Mouse (Mus musculus): ENCODE results near the gene Rfwd3. TPM values are rescaled to one million over a fixed set of nuclear protein-coding genes. Genes with fewer than 3 reads are reported as not detected.
"Not testable (repeated sequence)": the region's sequence is repeated elsewhere in the genome, so short reads cannot be mapped to it uniquely, and the experiment has no call there.

Gene Rfwd3
- 1 to 10 TPM; 3.4 to 4.9 TPM for total RNA-seq (2021)
- long read RNA-seq, experiment 1, partial matches to known transcripts = 0 of 2 reads
- long read RNA-seq, experiment 1, other reads (novel, unspliced or antisense) = 2 of 2 reads
- long read RNA-seq, experiment 2, full-length matches to known transcripts = 1 of 2 reads
- long read RNA-seq, experiment 2, partial matches to known transcripts = 0 of 2 reads
- long read RNA-seq, experiment 2, other reads (novel, unspliced or antisense) = 1 of 2 reads

DNA sequence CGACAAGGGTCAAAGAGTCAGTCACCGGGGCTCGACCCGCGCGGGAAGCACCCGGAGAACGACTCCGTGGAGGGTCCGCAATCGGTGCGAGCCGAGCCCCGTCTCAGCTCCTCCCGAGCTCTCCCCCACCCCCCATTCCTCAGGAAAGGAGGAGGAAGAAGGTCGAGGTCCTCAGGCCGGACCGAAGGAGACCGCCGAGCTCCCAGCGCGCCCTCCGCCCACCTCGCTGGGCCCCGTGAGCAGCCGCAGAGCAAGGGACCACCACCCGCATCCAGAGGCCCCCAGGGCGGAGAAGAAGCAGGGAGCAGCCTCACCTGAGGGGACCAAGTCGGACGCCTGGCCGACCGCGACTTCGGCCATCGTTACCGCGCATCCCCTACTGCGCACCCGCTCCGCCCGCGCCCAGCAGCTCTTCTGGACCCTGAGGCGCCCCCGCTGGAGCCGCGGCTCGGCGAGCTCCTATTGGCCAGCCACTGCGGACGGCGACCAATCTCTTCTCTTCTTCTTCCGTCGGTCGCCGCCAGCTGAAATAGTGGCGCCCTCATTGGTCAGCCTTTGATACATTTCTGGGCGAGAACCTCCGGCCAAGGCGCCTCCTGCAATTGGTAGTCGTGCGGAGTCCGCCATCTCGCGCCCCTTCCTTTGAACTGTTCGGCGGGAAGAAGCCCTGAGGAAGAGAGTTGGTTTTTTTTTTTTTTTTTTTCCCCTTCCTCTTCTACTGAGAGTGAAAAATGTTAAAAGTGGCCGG is at the start of gene Rfwd3:
Gene Rfwd3, minus strand, starts transcription at position 402 of the 748 bp plus-strand sequence.
- intact Hi-C loops (cut with DNase I) = no loop called here
- peak; percentile 89 to 96 for DNase-seq

DNA sequence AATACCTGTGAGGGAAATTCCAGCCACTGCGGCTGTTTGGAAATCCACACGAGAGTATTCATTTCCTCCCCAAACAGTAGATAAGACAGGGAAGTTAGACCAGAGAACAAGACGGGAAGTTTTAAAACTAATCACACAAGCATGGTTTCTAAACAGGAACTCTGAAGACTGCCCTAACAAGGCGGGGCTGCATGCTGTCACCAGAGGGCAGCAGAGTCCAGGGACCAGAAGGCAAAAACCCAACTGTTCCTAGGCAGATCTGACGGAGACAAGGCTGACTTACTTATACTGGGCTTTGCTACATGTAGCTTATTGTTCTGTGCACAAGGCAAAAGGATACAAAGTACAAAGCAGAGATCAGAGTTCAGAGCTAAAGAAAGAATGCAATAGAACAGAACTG is 43.2 kb upstream of the Rfwd3 start:
- peak; percentile 66 to 73 for DNase-seq

DNA sequence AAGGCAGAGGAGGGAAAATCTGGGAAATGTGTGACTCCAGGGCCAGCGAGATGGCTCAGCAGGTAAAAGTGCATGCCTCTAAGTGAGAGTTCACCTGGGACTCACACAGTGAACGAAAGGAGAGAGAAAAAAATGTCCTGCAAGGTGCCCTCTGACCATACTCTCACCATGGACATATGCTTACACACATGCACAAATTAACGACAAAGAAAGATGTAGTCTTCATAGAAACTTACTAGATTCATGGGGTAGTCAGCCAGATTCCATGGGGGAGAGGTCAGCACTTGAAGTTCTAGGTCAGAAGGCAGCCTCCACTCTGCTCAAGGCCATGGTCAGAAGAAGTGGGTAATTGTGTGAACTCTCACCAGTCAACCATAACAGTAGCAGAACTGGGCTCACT is 40.2 kb upstream of the Rfwd3 start:
- intact Hi-C loops (cut with DNase I) = loop anchor here (5.0 kb wide), 1 partner anchor 322 kb away; no protein-coding TSS in a partner anchor
- no peak for DNase-seq

More for the DNA sequence above, 43.2 kb upstream of the Rfwd3 start:
- intact Hi-C loops (cut with DNase I) = loop anchor here (2.0 to 5.0 kb wide), 2 partner anchors 96 to 319 kb away; no protein-coding TSS in a partner anchor

DNA sequence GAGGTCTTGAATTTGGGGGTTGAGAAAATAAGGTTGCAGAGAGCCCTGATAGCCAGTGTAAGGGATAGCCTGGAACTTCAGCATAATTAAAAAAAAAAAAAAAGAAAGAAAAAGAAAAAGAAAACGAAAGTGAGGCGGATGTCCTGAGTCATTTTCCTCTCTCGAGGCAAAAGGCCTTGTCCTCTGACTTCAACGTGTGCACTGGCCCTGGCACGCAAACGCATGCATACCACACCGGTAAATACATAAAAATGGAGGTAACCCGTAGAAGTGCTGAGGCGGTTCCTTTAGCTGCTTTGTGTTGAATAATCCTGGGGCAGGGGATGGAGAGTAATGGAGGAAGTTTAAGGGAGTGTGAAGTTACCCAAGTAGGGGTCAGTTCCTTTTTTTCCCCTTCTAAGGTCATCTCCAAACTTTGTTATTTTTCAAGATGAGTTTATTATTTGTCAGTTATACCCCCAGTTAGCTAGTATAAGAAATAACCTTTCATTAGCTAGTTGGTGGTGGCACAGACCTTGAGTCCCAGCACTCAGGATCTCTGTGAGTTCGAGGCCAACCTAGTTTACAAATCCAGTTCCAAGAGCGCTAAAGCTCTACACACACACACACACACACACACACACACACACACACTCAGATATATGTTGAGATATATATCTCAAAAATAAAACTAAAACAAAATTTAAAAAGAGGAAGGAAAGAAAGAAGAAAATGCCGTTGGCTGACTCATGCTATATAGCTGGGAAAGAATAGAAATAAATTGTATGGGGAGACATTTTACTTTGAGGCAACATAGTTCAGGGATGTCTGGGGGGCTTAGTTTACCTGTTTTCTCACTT is 38.6 kb upstream of the Rfwd3 start:
- intact Hi-C loops (cut with DNase I) = no loop called here
- DNase-seq = no peak

DNA sequence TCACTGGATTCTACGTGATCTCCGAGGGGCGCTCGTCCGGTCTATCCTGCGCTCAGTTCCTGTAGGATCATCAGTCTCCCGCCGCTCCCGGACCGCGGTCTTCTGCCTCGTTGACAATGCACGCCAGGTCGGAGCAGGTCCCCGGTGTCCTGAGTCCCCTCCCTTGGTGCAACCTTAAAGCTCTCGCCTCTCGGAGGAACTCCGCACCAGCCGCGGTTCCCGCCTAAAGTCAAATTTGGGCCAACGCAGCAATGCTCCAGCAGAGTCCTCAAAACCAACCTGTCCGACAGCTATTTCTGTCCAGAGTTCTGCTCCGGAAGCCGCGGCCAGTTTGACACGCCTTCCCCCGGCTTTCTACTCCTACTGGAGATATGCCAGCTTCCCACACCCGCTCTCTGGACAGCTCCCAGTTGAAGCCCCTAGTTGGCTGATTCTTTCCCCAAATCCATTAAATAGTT is 37.9 kb upstream of the Rfwd3 start, which contains the start of gene Mlkl:
Gene Mlkl, minus strand, starts transcription at position 288 of the 458 bp plus-strand sequence.
- DNase-seq = peak; percentile 13 to 39
- intact Hi-C loops (cut with DNase I) = no loop called here

DNA sequence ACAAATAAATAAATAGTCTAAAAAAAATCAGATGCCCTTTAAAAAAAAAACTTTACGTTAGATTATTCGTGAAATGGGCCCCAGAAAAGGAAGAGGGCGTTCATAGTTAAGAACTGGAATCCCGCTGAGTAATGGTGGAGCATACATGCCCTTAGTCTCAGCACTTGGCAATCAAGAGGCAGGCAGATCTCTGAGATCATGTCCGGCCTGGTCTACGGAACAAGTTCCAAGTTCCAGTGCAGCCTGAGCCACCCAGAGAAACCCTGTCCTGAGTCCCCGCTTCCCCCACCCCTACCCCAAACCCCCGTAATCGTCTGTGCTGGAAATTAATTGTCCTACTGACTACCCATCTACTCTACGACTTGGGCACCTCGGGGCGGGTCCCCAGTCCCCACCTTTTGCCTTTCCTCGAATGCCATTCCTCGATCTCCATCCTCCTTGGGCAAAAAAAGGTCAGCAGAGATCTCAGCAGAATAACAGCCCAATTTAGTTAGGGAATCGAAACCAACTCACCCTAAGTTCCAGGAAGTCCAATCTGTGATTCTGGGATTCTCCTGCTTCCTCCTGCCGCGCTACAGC is 37.4 kb upstream of the Rfwd3 start:
- no peak for DNase-seq
- intact Hi-C loops (cut with DNase I) = no loop called here

DNA sequence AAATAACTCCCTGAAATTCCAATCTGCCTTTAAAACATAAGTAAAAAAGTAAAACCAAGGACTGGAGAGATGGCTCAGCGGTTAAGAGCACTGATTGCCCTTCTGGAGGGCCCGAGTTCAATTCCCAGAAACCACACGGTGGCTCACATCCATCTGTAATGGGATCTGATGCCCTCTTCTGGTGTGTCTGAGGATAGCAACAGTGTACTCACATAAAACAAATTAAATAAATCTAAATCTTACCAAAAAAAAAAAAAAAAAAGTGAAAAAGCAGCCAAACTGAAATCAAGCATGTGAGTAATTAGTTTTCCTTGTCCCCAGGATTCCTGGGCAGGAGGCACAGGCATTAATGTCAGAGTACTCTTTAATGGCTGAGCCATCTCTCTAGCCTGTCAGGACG is 36.7 kb upstream of the Rfwd3 start:
- no peak for DNase-seq
- intact Hi-C loops (cut with DNase I) = no loop called here

DNA sequence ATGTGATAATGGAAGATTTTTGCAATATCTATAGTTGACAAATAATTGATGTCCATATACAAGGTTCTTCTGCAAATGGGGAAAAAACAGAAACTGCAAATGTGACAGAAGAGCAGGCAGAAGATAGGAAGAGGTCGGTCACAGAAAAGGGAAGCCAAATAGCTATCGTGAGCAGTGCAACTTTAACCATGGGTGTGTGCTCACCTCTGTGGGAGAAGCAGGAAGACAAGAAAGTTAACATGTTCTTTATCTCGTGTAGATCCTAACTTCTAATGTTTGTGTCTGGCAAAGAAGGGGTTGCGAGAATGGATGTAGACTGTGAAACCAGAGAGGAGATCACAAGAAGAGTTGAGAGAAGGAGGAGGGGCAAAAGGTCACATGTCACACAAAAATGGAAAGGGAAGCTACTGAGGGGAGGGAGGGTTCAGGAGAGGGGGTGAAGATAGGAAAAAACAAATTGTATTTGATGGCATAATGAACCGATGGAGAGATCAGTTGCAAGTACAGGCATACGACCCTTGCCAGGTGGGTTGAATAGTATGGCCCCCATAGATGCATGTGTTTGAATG is 25.3 kb upstream of the Rfwd3 start:
- intact Hi-C loops (cut with DNase I) = no loop called here
- no peak for DNase-seq

DNA sequence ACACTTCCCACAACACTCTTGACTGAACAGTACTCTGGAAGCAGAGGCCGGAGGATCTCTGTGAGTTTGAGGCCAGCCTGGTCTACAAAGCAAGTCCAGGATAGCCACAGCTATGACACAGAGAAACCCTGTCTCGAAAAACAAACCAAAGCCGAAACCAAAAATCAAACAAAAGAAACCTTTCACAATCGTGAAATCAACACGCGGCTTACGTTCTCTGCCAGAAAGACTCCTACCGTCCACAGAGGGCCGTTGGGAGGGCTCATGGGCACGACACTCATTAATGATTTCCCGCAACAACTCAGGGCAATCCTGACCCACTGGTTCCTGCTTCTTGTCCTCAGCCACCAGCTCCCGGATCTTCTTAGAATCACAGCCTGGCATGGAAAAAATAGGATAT is 14.7 kb upstream of the Rfwd3 start:
- no peak for DNase-seq
- intact Hi-C loops (cut with DNase I) = no loop called here

DNA sequence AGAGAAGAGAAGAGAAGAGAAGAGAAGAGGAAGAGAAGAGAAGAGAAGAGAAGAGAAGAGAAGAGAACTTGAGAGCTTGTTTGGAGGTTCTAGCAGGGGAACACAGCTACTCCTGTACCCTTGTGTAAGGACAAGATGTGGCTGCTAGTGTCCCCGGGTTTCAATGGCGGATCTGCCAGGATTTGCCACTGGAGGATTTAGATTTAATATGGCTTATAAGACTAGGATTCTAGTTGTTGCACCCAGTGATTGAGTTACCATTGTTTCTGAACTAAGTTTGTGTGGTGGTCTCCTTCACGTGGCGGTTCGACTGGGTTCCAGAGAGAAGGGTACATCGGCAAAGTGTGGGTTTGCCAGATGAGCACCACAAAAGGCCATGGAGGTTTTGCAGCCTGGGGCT is 13.9 kb upstream of the Rfwd3 start:
- intact Hi-C loops (cut with DNase I); DNase-seq: not testable (repeated sequence)

DNA sequence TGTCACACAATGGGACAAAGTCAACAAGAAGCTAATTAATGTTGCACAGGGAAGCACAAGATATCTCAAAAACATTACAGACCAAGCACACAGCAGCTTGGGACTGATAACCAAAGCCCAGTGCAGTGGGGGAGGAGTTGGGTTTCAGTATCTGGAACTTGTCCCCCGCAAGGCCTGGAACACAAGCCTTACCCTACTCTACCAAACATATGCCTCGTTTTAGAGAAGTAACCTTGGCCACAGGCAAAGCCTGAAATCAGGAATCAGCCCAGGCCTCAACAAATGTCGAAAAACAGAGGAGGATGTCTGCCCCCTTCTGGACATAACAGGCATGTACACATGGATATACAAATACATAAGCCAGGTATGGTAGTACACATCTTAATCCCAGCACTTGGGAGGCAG is 12.7 kb upstream of the Rfwd3 start:
- intact Hi-C loops (cut with DNase I) = no loop called here
- no peak for DNase-seq

DNA sequence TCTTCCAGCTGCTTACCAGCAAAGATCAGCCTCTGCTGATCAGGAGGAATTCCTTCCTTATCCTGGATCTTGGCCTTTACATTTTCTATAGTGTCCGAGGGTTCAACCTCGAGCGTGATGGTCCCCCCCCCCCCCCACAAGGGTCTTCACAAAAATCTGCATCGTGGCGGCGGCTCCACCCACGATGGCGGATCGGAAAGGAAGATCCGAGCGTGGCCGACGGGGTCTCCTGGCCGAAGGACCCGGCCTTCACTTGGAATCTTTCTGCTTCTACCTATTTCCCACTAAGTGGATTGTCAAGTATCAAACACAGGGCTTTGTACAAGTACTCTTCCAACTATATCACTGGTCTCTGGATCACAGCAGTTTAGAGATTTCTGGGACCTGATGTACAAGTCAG is 10.0 kb upstream of the Rfwd3 start:
- DNase-seq; intact Hi-C loops (cut with DNase I): not testable (repeated sequence)

DNA sequence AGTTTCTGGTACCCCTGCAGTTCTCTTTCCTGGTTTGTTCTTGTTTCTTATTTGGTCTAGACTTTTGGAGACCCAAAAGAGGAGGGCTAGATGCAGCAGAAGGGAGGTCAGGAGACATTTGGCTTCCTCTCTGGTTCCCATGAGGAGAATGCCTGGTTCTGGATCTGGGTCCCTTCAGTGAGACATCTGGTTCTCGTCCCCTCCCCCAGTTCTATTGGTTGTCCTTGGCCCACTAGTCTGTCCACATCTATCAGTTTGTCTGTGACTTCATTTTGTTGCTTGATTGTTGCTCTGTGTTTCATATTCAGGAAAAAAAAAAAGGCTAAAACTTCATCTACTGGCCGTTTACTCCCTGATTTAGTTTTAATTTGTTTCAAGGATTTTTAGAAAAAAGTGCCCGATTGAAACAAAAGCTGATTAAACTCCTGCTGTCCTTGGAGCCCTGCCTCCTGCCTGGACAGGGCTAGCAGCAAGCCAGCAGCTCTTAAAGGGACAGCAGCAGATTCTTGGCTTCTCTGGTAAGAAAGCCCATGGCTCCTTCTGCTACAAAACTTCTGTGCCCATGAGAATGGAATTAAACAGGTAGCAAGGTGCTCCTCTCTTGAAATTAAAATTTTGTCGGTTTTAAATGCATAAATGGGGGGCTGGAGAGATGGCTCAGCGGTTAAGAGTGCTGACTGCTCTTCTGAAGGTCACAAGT is 5.2 kb upstream of the Rfwd3 start:
- no peak for DNase-seq

DNA sequence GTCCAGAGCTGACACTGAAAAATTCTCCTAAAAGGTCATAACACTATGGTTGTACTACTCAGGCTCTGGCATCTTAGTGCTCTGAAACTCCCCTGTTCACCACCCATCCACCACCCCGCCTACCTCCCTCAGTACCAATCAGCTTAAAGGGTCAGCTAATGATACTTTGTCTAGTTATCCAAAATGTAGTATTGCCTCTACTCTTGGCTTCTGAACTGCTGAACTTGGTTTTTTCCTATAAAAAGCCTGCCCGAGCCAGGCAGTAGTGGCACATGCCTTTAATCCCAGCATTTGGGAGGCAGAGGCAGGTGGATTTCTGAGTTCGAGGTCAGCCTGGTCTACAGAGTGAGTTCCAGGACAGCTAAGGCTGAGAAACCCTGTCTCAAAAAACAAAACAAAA is 4.3 kb upstream of the Rfwd3 start:
- DNase-seq = no peak
- intact Hi-C loops (cut with DNase I) = no loop called here

More for the DNA sequence above, 5.2 kb upstream of the Rfwd3 start:
- intact Hi-C loops (cut with DNase I) = no loop called here

DNA sequence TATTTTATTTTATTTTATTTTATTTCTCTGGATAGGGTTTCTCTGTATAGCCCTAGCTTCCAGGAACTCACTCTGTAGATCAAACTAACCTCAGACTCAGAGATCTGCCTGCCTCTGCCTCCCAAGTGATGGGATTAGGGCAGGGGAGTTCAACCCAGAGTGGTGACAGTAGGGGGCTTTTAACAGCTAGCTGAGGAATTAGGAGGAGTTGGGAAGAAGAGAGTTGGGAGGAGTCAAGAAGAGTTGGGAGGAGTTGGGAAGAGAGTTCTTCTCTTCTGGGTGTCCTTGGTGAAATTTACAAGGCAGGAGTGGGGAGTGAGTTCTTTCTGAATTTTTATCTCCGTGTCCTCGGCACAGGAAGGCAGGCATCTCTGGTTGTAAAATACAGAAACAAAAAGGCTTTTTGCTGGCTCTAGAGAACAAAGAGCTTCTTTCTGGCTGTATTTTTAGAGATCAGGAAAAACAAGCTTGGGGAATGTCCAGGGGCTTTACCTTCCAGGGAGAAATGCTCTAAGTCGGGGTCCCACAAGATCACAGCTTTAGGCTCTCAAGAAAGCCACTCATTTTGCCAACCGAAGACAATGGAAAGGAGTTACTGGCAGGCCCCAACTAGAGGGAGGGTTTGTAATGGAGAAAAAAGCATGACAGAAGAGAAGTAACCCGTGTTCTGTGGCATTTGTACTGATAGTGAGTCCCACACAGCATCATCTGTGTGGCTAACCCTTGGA is 3.2 kb upstream of the Rfwd3 start:
- DNase-seq; intact Hi-C loops (cut with DNase I): not testable (repeated sequence)

DNA sequence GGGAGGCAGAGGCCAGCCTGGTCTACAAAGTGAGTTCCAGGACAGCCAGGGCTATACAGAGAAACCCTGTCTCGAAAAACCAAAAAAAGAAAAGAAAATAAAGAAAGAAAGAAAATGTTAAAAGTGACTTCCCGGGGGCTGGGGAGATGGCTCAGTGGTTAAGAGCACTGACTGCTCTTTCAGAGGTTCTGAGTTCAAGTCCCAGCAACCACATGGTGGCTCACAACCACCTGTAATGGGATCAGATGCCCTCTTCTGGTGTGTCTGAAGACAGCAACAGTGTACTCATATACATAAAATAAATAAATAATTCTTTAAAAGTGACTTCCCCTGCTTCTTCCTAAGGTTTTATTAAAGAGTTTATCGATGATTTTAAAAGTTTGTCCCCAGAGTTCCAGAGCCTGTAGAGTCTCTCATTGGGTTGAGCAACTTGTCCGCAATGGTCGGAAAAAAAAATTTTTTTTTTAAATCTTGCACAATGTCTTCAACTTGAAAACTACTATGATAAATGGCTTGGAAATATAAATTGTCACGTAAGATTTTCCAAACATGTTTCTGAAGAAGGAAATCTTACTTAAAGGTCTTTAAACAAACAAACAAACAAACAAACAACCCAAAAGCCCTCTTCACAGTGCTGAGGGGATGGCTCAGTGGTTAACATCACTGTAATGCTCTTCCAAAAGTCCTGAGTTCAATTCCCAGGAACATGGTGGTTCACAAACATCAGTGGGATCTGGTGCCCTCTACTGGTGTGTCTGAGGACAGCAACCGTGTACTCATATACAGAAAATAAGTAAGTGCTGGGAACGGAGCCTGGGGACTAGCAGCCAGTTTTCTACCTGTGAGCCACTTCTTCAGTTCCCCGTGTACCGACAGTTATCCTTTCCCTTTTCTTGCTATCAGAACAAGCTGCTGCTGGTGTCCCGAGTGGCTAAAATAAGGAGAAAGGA is 850 bp upstream of the Rfwd3 start:
- intact Hi-C loops (cut with DNase I) = no loop called here
- no peak for DNase-seq

DNA sequence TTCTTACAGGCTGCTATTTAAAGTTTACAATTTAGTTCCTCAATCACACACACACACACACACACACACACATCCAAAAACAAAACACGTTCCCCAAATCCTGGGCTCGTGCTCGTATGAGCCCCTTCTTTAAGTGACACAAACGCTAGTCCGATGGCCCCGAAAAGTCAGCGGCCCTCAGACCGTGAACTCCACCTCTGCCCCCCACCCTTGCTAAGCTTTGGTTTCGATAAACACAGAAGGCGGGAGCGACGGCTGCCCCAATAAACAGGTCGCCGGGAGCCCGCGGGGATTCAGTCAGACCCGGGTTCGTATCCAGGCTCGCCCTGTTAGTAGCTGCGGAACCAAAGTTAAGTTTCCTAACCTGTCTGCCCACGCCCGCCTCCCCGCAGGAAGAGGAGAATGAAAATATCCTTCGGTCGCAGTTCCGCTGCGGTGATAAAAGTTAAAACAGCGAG is 630 bp downstream of the Rfwd3 start:
- intact Hi-C loops (cut with DNase I) = no loop called here
- DNase-seq = peak; percentile 24 to 54

DNA sequence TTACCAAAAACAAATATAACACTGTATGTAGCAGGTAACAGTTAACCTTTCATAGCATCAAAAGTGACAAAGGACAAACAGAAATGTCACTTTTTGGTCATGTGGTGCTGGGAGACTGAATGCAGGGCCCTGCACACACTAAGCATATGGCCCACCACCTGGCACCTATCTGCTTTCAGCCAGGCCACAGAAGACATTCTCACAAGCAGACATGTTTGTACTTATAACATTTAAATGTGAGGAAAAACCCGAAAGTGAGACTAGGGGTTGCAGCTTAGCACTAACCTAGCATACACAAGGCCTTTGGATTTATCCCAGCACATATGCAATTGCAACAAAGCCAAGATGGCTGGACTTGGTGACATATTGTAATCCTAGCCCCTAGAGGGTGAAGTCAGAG is 2.0 kb downstream of the Rfwd3 start:
- no peak for DNase-seq
- intact Hi-C loops (cut with DNase I) = no loop called here

All from gastrocnemius, postnatal 36 days (tissue).